Mouse (Mus musculus): ENCODE data around the gene Cd36.
A peak's percentile ranks its signal among the peaks of the same experiment; 100 is the strongest.

The Cd36 gene

DNA sequence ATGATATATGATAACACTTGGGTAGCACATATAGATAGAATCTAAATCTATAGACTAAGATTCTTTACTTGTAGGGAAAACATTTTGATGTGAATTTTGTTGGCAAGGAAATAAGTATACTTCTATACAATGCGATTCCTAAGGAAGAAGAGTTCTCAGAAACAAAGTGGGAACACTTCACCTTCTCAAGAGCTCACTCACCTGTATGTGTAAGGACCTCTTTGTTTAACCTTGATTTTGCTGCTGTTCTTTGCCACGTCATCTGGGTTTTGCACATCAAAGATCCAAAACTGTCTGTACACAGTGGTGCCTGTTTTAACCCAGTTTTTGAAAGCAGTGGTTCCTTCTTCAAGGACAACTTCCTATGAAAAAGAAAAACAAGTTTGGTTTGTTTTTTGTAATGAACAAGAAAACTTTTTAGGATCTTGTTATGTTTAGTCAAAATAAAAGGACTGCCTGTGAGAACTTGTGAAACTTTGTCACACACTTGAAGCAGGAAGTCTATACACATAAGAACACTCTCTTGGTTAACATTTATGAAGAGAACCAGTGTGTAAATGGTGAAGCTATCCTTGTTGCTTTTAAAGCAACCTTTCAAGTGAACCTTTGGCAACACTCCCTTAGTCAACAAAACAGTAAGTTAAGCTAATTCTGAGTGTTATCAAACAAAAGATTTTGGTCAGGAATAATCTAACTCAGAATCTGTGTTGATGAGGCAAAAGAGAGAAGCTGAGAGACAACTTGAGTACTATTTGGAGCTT, 68.2 kb downstream of the Cd36 start:
- ATAC-seq (ENCODE audit: insufficient number of reproducible peaks, low FRiP score, low TSS enrichment): no peak

GRCm38 (mm10) chr5:17816170-17816569, 72.4 kb downstream of the Cd36 start:
- no peak for ATAC-seq (ENCODE audit: insufficient number of reproducible peaks, low FRiP score, low TSS enrichment)

- no peak for ATAC-seq (ENCODE audit: insufficient number of reproducible peaks, low FRiP score, low TSS enrichment)
Measured at GRCm38 (mm10) chr5:17810336-17810735, 78.3 kb downstream of the Cd36 start.

GRCm38 (mm10) chr5:17806774-17807377, 81.7 kb downstream of the Cd36 start:
- ATAC-seq (ENCODE audit: insufficient number of reproducible peaks, low FRiP score, low TSS enrichment): no peak

DNA sequence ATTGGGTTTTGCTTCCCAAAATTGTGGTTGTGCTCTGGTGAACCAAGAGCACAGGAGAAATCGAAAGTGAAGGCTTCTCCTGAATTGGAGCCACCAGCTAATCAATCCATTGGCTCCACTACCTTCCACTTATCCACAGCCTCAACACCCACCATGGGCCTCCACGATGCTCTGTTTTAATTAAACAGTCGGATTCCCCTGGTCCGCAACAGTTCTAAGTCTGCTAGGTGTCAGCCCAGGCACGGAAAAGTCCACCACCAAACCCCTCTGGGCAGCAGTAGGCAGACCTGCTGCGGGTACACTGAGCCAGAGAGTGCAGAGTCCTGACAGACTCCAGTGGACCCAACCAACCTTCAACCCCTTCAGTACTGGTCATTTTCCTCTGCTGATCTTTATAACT, 112.0 kb downstream of the Cd36 start:
- ATAC-seq (ENCODE audit: insufficient number of reproducible peaks, low FRiP score, low TSS enrichment): no peak

GRCm38 (mm10) chr5:17770328-17770727, 118.3 kb downstream of the Cd36 start:
- ATAC-seq (ENCODE audit: insufficient number of reproducible peaks, low FRiP score, low TSS enrichment): no peak

- ATAC-seq (ENCODE audit: insufficient number of reproducible peaks, low FRiP score, low TSS enrichment): 0 out of 2 replicates have a peak, but pooled peaks have one; percentile 15
Measured at GRCm38 (mm10) chr5:17766006-17766677, 122.5 kb downstream of the Cd36 start.

DNA sequence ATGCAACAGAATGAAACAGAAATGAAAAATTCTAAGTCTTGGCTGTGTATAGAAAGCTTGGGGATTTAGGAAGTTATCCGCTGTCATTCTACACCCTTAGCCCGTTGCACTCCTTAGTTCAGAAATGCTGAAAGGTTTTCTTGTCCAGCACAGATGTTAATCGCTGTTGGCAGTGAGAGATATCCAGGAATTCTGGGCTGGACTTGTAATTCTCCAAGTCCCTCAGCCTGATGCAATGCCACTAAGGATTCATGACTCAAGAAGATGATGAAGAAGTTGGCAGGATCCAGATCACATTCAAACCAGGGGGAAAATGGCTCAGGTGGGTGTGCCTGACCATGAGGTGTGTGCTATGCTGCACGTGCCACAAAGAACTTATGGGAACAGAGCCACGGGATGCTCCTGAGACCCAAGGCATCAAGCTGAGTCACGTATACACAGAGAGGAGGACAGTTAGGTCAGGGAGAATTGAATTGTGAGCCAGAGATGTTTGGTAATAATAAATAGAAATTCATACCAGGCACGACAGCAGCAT, 135.1 kb downstream of the Cd36 start:
- no peak for ATAC-seq (ENCODE audit: insufficient number of reproducible peaks, low FRiP score, low TSS enrichment)

- ATAC-seq (ENCODE audit: insufficient number of reproducible peaks, low FRiP score, low TSS enrichment): no peak
Measured at GRCm38 (mm10) chr5:17748293-17748692, 140.3 kb downstream of the Cd36 start.

DNA sequence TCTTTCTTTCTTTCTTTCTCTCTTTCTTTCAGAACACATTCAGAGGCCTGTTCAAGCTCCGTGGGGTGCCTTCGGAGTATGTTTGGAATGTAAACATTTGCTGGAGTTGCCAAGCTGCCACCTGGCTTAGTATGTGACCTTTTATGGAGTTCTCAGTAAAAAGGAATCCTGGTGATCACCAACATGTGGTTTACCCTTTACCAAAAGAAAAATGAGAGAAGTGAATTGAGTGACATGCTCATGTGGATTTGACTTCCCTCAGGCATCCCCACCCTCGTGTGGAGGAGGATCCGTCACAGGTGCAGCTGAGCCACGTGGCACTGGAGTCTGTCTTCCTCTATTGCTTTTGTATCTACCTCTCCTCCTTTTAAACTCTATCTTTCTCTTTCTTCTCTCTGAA, 141.5 kb downstream of the Cd36 start:
- no peak for ATAC-seq (ENCODE audit: insufficient number of reproducible peaks, low FRiP score, low TSS enrichment)

GRCm38 (mm10) chr5:17746520-17746919, 142.1 kb downstream of the Cd36 start:
- no peak for ATAC-seq (ENCODE audit: insufficient number of reproducible peaks, low FRiP score, low TSS enrichment)

- ATAC-seq (ENCODE audit: insufficient number of reproducible peaks, low FRiP score, low TSS enrichment): no peak
Measured at GRCm38 (mm10) chr5:17739805-17740204, 148.8 kb downstream of the Cd36 start.

Data from cerebellum, adult (tissue).